Mouse (Mus musculus) E14TG2a.4 (cell line): ENCODE data around the gene Ncdn.

Source experiments
- CTCF ChIP-seq: conservative IDR thresholded peaks from 2 replicates; pipeline ENCODE4 v1.5.1; 2014; ENCODE audit warnings: low read length
- POU5F1 ChIP-seq: IDR thresholded peaks from 2 replicates; pipeline ENCODE4 v1.6.1; 2014; ENCODE audit warnings: low read length, borderline replicate concordance

DNA sequence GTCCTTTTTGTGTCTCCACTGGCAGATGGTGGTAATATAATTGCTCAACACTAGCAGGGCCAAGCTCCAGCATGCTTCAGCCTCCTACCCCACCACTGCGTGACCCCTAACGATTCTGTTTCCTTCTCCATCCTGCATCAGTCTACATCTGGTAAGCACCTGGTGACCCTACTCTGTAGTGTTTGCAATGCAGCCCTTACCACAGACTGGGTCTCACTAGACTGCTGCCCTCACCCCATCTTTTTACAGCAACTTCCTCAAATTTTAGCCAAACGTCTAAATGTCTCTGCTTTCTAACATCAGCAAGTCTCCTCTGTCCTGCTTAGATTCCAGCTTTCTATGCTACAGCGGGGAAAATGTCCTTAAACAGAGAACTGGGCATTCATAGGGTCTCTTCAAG, 17.6 kb upstream of the Ncdn start:
- TF ChIP-seq CTCF (no peak), POU5F1 (no peak)
